Mouse (Mus musculus) left cerebral cortex, adult 9 months (tissue): ENCODE results near the gene Artn.

ENCODE experiments used
- DNase-seq, 2 experiments: peaks; one replicate each; pipeline ENCODE4 v3.0.0; 2022; ENCODE audit warnings: low spot score in 2 of 2

Gene Artn

DNA sequence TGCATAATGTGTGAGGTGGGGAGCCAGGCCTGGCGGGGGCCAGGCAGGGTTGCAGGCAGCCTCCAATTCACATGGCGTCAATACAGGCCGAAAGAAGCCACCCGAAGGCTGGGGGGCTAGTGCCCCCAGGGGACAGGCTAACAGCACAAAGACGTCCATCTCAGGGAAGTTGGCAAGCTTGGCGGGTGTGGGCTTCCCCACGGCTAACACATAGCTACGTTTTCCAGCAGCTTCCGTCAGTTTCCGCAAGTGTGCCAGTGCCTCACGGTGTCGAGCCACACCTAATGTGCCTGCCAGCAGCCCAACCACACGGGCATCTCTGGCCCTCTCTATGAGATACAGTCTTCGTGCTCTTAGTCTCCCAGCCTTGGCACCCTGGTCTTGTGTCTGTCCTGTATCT is 39.5 kb downstream of the Artn start:
- no peak for DNase-seq

DNA sequence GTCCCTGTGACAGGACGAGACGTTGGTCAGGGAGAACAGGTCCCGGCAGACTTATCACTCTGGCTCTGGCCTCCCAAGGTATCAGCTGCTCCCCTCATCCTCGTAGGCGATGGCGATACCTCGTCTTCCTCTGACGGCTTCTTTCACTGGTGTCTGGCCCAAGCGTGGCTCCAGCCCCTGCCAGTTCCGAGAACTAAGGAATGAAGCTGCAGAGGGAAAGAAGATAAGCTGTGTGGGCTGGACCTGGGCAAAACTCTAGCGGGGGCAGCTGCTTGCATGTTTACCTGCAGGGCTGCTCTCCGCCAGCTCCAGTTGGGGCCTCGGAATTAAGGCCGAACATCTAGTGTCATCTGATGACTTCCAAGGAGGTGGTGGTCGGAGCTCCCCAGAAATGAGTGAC is 40.1 kb downstream of the Artn start:
- no peak for DNase-seq

DNA sequence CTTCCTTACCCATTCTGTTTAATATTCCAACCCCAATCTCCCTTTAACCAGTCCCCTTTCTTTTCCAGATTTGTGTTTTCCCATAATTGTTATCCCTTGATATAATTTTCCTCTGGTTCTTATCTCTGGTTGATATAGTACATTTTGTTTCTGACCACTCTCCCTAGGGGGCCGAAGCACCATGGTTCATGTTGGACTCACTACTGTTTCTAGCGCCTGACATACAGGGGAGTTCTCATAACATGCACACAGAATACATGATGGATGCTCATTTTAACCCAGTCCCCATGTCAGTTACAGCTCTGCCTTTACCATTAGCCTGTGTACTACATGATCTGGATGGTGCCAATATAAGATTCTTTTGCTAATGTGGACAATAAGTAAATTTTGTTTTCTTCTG is 41.6 kb downstream of the Artn start:
- no peak for DNase-seq

DNA sequence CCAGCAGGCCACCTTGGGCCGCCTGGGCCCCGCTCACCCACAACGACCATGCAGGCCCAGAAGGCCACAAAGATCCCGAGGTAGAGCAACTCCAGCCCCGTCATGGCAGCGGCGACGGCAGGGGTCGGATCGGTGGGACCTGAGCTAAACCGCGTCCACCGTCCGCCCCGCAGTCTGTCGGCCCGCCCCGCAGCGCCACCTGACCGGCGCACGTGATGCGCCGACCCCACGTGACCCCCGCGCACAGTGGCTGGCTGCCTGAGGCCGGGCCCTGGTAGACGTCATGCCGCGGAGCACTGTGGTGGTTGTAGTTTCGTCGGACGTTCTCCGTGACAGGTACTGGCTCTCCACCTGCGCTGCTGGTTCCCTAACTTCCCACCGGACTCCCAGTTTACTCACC is 42.4 kb downstream of the Artn start, which contains the start of gene Atp6v0b:
Gene Atp6v0b (minus strand): TSS at position 201 of the 400 bp plus-strand sequence.
- DNase-seq, result peak; percentile 85 to 95

DNA sequence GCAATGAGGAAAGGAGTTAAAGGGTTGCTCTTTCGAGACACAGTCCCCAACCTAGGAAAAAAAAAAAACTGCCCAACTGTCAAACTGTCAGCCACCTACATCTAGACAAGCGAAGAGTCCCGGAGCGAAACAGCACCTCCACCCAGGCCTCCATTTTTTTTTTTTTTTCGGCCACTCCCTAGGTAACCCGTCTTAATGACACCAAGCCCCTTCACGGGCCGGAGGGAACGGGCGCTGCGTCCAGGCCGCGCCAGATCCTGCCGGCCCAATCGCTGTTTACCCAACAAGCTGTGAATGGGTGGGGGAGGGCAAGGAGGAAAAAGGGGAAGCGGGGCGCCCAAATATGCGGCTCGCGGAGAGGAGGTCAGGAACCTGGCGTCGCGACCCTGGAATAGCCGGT is 42.9 kb downstream of the Artn start:
- DNase-seq, result no peak

DNA sequence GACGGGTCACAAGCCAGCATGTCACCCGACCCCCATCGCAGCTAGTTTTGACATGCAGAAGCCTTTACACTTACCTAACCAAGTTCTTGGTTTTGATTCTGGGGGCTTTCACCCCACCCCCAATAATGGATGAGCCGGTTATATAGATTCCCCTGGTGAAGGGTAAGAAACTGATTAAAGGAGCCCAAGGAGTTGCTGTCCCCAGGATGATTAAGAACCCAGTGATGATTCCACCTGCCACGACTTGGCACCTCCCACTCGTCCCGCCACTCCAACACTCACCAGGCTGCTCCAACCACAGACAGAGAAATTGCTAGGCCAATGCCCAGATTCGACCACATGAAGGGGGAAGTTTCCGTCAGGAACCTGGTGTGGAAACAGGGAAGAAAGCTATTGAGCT is 43.6 kb downstream of the Artn start:
- DNase-seq, result no peak

DNA sequence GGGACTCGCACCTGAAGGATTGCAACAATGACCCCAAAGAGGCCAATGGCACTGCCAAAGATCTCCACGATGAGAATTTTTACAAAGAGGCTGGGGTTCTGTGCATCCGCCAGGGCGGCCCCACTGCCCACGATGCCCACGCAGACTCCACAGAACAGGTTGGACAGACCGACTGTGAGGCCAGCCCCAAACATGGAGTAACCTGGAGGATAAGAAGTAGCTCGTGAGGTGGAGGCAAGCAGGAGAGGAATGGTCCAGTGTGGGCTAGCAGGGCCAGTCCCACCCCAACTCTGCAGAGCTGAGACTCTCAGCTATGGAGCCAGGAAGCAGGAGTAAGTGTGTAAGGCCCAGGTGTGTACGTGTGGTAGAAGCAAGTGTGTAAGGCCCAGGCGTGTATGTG is 44.5 kb downstream of the Artn start:
- DNase-seq, result no peak

DNA sequence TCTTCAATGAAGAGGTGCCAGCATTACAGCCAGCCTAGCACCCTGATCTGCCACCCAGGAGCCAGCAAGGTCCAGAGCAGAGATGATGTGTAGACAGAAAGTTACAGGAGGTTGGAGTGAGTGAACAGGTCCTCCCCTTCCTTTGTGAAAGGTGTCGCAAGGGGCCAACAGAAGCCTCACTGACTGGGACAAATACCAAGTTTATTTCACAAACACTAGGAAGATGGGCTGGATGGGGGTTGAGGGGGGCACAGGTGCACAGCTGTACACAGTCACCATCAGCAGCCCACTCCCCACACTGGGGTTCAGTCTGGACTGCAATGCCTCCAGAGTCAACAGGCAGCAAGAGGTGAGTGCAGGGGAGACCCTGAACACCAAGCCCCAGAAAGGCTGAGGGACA is 45.4 kb downstream of the Artn start:
- no peak for DNase-seq

DNA sequence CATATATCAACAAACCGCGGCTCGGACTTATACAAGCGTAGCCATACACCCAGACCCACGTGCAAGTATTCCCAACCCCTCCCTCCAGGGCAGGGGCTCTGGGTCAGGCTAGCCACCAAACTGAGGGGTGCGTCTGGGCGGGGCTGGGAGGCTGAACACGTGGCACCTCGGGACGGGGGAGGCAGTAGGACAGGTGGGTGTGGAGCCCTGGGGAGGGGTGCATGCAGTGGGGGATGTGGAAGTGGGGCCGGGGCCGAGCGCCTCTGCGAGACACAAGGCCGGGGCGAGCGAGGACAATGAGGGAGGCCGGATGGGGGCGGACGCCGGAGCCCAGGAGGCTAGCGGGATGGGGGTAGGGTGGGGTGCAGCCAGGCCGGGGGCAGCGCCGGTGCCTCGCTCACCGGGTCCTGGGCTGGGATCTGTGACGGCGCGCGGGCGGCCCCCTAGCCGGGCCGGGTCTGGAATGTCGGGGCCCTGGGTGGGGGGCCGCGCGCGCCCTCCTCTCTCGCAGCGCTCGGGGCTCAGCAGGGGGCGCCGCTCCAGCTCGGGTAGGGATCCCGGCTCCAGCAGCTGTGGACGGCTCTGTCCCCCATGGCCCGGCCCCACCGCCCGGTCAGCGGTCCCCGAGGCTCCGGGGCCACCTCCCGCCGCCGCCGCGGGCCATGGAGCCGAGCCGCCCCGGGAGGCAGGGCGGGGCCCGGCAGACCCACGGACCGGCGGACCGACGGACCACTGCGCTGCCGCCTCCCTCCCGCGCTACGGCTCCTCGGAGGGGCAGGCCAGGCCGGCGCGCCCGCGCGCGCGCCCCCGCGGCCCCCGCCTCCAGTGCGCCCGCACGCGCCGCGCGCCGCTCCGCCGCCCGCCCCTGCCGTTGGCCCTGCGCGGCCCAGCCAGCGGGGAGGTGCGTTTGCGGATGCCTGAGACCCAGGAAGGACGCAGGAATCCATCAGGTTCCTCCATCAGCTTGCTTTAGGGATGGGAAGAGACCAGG is 46.6 kb downstream of the Artn start, which contains the start of gene B4galt2:
Gene B4galt2 (minus strand): TSS at position 787 of the 991 bp plus-strand sequence.
- peak in 1 of 2 experiments; percentile 55 for DNase-seq

DNA sequence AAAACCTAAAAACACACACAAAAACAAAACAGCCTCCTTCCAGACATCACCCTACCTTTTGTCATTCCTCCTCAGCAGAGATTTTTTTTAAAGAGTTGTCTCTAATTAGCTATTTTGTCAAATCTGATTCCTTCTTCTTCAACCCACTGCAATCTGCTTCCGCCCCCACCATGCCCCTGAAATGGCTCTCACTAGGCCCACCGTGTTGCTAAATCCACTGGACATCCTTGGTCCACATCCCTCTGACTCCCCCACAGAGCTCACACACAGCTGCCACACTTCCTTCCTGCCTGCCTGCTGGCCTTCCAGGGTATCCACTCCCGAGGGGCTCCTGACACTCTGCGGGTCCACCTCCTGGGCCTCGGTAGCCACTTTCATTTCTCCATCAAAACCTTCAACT is 50.9 kb downstream of the Artn start:
- no peak for DNase-seq

DNA sequence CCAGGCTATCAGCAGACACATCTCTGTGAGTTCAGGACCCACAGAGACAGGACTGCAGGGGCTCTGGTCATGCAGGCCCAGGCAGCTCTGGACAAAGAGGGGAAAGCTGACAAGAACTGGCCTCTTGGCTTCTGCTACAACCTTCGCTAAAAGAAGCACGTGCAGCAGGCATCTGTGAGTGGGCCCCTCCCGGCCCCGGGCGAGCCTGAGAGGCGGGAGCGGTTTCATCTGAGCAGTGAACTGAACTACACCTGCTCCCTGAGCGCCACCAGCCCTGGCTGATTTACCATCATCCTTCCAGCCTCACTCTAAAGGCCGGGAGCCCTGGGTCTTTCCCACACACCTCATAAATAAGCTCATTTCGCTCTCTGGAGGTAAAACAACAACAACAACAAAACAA is 51.3 kb downstream of the Artn start:
- no peak for DNase-seq
